Mouse (Mus musculus) lung, adult 18-20 months (tissue): Measurements from ENCODE around the gene Spocd1.
A peak's percentile ranks its signal among the peaks of the same experiment; 100 is the strongest.

ENCODE experiments used
- DNase-seq, 2 experiments: peaks; one replicate each; pipeline ENCODE4 v3.0.0; 2022; ENCODE audit warnings: mixed read lengths in 2 of 2

The Spocd1 gene

DNA sequence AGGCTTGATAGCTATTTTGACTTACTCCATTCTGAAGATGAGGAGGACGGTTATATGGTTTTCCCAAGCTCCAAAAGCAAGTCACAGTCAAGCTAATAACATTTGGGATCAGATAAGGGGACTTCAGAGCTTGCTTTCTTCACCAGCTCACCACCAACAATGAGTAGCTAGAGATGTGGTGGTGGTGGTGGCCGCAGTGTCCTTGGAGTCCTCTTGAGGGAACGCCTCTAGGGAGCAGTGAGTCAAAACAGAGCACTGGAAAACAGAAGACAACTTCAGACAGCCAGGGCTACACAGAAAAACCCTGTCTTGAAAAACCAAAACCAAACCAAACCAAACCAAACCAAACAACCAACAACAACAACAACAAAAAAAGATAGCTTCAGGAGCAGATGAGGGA is 10.1 kb upstream of the Spocd1 start:
- no peak for DNase-seq

GRCm38 (mm10) chr4:129920542-129921313 is 8.3 kb upstream of the Spocd1 start:
- no peak for DNase-seq

GRCm38 (mm10) chr4:129921314-129921587 is 7.8 kb upstream of the Spocd1 start:
- DNase-seq = no peak

DNA sequence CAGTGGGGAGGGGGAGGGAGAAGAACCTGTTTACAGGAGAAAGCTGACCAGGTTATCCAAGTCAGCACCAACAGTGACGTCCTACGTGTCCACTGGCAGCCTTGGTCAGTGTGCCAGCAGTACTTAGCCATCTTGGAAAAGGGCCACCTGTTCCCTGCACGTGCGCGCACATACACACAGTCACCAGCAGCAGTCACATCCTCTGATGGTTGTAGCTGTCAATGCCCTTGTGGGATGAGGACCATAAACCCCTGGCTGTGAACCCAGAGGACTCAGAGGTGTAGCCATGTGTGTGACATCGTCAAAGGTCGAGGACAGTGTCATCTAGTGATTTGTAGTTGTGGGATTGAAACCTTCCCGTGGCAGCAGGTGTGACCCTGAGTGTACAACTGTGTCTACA is 4.9 kb upstream of the Spocd1 start:
- no peak for DNase-seq

DNA sequence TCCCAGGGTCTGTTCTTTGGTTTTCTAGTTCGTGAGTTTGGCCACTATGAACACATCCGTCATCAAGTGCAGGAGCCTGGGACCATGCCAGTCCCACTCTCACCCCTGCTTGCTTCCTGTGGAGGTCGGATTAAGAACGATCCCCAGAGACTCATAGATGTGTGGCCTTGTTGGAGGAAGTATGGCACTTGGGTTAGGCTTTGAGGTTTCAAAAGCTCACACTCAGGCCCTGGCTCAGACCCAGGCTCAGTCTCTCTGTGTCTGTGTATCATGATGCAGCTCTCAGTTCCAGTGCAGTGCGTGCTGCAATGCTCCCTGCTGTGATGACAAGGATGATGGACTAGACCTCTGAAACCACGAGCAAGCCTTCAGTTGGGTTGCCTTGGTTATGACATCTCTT is 4.4 kb upstream of the Spocd1 start:
- no peak for DNase-seq

GRCm38 (mm10) chr4:129926544-129926943 is 2.5 kb upstream of the Spocd1 start:
- DNase-seq = no peak

- no peak for DNase-seq
Observed at GRCm38 (mm10) chr4:129927091-129927490, 2.0 kb upstream of the Spocd1 start.

GRCm38 (mm10) chr4:129928124-129928751 is 811 bp upstream of the Spocd1 start:
- peak; percentile 77 to 84 for DNase-seq

DNA sequence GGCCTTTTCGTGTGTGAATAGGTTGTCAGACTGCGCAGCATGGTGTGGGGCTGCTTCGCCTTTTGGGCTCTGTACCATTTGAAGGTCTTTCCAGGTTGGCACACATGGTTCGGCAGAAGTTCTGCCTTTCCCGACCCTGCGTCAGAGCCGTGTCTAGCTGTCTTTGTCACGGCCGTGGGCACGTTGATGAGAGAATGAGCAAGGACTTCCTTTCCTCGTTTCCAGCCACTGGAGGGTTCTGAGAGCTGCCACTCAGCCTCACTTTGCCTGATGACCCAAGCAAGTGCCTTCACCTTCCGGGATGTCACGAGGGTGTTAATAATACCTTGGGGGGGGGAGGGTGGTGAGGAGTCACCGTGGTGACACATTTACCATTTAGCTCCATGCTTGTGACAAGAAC is 4.6 kb downstream of the Spocd1 start:
- DNase-seq = no peak

GRCm38 (mm10) chr4:129934177-129934855 is 5.3 kb downstream of the Spocd1 start:
- DNase-seq = no peak

- peak; percentile 35 to 48 for DNase-seq
Observed at GRCm38 (mm10) chr4:129951359-129951821, 22.3 kb downstream of the Spocd1 start.

DNA sequence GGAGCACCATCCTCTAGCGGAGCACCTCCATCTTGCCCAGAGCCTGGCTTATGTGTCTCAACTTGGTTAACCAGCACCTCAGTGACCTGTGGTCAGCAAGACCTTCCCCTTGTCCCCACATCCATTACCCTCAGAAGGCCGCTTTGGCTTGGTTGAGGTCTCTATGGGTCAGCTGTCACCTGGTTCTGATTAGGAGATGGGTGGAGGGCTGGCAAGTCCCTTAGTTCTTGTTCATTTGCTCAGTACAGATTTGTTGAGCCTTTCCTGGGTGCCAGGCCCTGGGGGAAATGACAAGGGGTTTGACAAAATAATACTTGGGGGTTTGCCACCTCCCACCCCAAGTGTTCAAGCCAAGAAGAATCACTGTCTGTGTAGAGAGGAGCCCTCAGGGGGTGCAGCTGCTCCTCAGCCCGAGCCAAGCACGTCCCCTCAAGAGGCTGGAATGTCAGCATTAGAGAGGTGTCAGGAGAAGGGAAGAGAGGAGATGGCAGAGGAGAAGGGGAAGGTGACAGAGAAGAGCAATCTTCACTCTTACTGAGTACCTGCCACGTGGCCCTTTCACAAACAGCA is 23.3 kb downstream of the Spocd1 start:
- no peak for DNase-seq

- DNase-seq = no peak
Observed at GRCm38 (mm10) chr4:129954527-129954926, 25.5 kb downstream of the Spocd1 start.

DNA sequence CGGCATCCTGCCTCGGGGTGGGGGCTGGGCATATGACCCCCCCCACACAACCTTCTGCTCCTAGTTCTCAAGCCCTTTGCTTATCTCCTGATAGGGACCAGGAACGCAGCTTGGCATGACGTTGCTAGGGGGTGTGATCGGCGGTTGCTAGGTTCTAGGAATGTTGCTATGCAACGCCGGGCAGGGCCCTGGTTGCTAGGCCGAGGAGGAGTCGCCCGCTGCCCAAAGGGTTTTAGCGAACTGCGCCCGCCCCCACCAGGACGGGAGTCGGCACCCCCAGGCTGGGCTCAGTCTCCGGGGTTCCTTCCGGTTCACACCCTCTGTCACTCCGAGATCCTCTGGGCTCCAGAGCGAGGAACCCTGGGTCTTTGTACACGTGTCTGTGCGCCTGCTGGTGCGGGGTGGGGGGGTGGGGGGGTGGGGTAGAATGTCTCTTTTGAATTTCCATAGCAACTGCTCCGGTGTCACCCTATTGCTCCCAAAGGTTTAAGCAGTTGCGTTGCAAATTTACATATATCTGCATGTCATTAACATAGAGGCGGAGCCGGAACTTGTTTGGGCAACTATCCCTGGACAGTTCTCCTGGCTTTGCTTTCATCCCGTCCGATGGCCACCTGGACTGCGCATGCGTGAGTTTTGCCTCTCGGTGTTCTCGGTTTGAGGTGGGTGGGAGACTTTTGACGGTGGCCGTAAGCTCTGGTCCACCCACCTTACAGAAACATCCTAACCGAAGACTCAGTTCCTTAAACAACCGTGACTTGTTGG is 31.3 kb downstream of the Spocd1 start:
- DNase-seq = peak; percentile 74 to 80

- no peak for DNase-seq
Observed at GRCm38 (mm10) chr4:129965294-129965693, 36.2 kb downstream of the Spocd1 start.

DNA sequence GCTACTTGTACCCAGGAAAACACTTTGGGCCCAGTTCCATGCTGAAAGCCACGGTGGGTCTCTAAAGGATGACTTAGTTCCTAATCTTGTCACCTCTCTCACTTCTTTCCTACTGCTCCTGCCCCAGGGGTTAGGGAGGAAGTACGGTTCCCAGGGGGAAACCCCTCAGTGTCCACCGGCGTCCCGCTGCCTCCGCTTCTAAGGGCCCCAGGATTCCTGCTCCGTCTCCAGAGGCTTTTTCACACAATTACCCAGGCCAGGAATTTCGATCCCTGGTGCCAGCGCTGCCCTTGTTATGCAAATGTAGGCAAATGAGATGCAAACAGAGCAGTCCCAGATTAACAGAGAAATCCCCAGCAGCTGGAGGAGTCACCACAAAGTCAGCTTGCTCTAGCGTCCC is 37.2 kb downstream of the Spocd1 start:
- no peak for DNase-seq

DNA sequence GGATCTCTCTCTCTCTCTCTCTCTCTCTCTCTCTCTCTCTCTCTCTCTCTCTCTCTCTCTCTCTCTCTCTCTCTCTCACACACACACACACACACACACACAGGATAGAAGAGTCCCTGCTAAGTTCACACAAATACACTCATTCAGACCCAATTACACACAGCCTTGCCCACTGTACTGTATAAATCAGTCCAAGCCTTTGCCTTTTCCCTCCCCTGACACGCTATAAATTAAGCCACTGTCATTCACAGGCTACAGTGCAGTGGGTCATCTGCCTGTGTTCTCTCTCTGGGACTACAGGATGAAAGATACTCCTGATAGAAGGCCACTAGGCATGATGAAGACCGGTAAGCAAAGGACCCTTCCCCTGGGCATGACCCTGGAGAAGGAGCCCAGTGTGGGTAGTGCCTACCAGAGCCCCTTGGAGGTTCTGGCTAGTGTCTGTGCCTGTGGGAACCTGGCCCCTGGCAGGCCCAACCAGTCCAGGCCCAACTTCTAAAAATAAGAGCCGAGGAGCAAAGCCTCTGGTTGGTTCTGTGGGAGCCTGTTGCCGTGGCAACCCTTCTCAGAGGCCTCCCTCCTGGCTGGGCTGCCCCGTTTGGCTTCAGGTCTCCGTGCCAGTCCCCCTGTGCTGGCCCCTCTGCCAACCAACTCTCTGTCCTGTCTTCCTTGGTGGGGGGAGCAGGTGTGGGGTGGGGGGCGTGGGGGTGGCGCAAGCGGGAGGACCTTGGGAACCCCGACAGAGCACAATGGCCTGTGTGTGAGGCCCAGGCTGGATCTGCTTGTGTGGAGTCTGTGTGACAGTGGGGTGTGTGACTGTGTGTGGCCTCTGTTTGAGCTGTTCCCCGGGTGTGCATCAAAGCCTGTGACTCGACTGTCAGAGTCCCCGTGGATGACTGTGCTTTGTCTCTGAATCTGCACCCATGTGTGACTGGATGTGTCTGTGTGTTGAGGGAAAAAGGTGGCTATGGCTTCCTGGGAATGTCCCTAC is 38.3 kb downstream of the Spocd1 start:
- no peak for DNase-seq

GRCm38 (mm10) chr4:129970168-129970567 is 41.1 kb downstream of the Spocd1 start:
- no peak for DNase-seq

DNA sequence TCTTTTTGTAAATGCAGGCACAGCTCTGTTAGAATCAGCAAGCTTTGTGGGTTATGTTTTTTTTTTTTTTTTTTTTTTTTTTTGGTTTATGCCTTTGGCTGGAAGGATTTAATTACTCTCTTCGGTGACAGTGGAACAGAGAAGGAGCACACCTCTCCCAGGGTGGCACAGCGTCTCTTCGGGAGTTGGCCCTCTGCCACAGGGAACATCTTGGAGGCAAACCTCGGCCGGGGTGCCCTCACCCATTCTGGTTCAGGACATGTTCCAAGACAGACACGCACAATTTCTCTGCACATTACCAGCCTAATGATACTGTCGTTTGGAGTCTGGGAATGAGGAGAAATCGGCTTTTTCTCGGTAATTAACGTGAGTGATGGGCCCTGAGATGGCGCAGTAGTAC is 41.8 kb downstream of the Spocd1 start:
- DNase-seq = no peak

DNA sequence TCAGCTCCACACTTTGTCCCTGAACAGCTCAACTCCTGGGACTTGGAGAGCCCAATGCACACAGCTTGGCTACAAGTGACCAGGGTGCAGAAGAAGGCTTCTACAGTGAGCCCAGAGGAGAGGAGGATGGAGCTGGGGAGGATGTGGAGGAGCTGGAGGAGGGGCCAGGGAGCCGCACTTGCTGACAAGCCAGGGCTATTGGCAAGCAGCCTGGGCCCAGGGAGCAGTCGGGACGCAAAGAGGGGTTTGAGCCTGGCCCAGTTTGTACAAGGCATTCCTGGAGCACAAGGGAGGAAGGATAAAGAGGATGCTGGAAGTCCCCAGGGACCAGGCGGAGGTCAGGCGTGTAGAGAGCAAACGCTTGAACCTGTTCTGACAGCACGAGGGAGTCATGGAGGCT is 42.9 kb downstream of the Spocd1 start:
- no peak for DNase-seq

- DNase-seq = no peak
Observed at GRCm38 (mm10) chr4:129974285-129974684, 45.2 kb downstream of the Spocd1 start.

- no peak for DNase-seq
Observed at GRCm38 (mm10) chr4:129977256-129977655, 48.2 kb downstream of the Spocd1 start.
